Mouse (Mus musculus) cerebral cortex, adult 2 months (tissue): ENCODE results near the gene Tprkb.

Source experiments
- WGBS: fragments of 180-500 bp; shearing (Covaris S2); methylation state at CpG from one replicate; pipeline ENCODE4 v1.1.7; 2018; 5-methylcytosine and 5-hydroxymethylcytosine counted together

Tprkb gene

GRCm38 (mm10) chr6:85915539-85916513 is 4.2 kb downstream of the Tprkb start, which contains the start of gene Nat8f1:
Gene Nat8f1, minus strand, starts transcription at chr6:85915687.
- WGBS = under 1% methylated on average over 61 of the region's 61 CpGs

- 82% methylated on average over 6 of the region's 6 CpGs for WGBS
Measured at GRCm38 (mm10) chr6:85916596-85916995, 4.9 kb downstream of the Tprkb start.

- 96% methylated on average over 3 of the region's 3 CpGs for WGBS
Measured at GRCm38 (mm10) chr6:85918341-85918740, 6.7 kb downstream of the Tprkb start.

- 96% methylated on average over 4 of the region's 4 CpGs for WGBS
Measured at GRCm38 (mm10) chr6:85919401-85919800, 7.7 kb downstream of the Tprkb start.

GRCm38 (mm10) chr6:85923643-85924042 is 12.0 kb downstream of the Tprkb start:
- WGBS = 93% methylated on average over 1 of the region's 1 CpGs

GRCm38 (mm10) chr6:85926709-85927108 is 15.0 kb downstream of the Tprkb start:
- 95% methylated on average over 1 of the region's 1 CpGs for WGBS

- WGBS = 88% methylated on average over 9 of the region's 9 CpGs
Measured at GRCm38 (mm10) chr6:85927476-85928464, 16.1 kb downstream of the Tprkb start.

- 94% methylated on average over 1 of the region's 1 CpGs for WGBS
Measured at GRCm38 (mm10) chr6:85929312-85929711, 17.6 kb downstream of the Tprkb start.

GRCm38 (mm10) chr6:85934047-85934446 is 22.4 kb downstream of the Tprkb start:
- WGBS = 91% methylated on average over 8 of the region's 8 CpGs

GRCm38 (mm10) chr6:85935646-85936045 is 24.0 kb downstream of the Tprkb start:
- WGBS = 64% methylated on average over 3 of the region's 3 CpGs

GRCm38 (mm10) chr6:85936508-85937465 is 25.1 kb downstream of the Tprkb start:
- WGBS = 1% methylated on average over 50 of the region's 50 CpGs

GRCm38 (mm10) chr6:85938701-85939100 is 27.0 kb downstream of the Tprkb start:
- 84% methylated on average over 10 of the region's 10 CpGs for WGBS

GRCm38 (mm10) chr6:85942469-85942868 is 30.8 kb downstream of the Tprkb start:
- WGBS = 92% methylated on average over 3 of the region's 3 CpGs

- 55% methylated on average over 6 of the region's 6 CpGs for WGBS
Measured at GRCm38 (mm10) chr6:85948549-85948948, 36.9 kb downstream of the Tprkb start.

GRCm38 (mm10) chr6:85957581-85957980 is 45.9 kb downstream of the Tprkb start:
- 60% methylated on average over 3 of the region's 3 CpGs for WGBS

- WGBS = under 1% methylated on average over 70 of the region's 70 CpGs
Measured at GRCm38 (mm10) chr6:85961101-85962091, 49.7 kb downstream of the Tprkb start, which contains the start of gene Dusp11. Gene Dusp11, minus strand, starts transcription at chr6:85961667.

- 54% methylated on average over 6 of the region's 6 CpGs for WGBS
Measured at GRCm38 (mm10) chr6:85966081-85966480, 54.4 kb downstream of the Tprkb start.

GRCm38 (mm10) chr6:85966686-85967085 is 55.0 kb downstream of the Tprkb start:
- WGBS = 88% methylated on average over 4 of the region's 4 CpGs

GRCm38 (mm10) chr6:85969889-85970288 is 58.2 kb downstream of the Tprkb start:
- WGBS = 49% methylated on average over 2 of the region's 2 CpGs
